Mouse (Mus musculus): Measurements from ENCODE around the gene Gm17482.

GRCm38 (mm10) chr6:115288223-115288622 lies 61.1 kb downstream of the Gm17482 start:
- no peak for TF ChIP-seq CTCF (IDR thresholded peaks at IDR 0.05; ENCODE audit: control insufficient read depth, insufficient read depth, insufficient replicate concordance, low read depth, low read length)
- TF ChIP-seq POLR2A (IDR thresholded peaks at IDR 0.05; ENCODE audit: control insufficient read depth, low read depth, low read length), result no peak

Measured in testis, adult 2 months (tissue).